Mouse (Mus musculus) left cerebral cortex, postnatal 25 days (tissue): ENCODE results near the gene Nkx2-3. TPM values are rescaled to one million over a fixed set of nuclear protein-coding genes. Genes with fewer than 3 reads are reported as not detected.
A peak's percentile ranks its signal among the peaks of the same experiment; 100 is the strongest.

ENCODE experiments used
- DNase-seq, 2 experiments: peaks; one replicate each; pipeline ENCODE4 v3.0.0; 2022; ENCODE audit warnings: low spot score in 2 of 2, mixed read lengths in 1 of 2
- intact Hi-C: fragments of 180-260 bp; cut with DNase I; formaldehyde crosslinking; loops from one replicate; pipeline ENCODE4 v1.15.1; 2025
- total RNA-seq, 2 experiments: library from RNA; stranded (reverse); gene quantifications; 2 replicates each; pipeline ENCODE4 v1.2.3; 2021

The Nkx2-3 gene
- total RNA-seq, 2 experiments from 2014 or later, result not detected

DNA sequence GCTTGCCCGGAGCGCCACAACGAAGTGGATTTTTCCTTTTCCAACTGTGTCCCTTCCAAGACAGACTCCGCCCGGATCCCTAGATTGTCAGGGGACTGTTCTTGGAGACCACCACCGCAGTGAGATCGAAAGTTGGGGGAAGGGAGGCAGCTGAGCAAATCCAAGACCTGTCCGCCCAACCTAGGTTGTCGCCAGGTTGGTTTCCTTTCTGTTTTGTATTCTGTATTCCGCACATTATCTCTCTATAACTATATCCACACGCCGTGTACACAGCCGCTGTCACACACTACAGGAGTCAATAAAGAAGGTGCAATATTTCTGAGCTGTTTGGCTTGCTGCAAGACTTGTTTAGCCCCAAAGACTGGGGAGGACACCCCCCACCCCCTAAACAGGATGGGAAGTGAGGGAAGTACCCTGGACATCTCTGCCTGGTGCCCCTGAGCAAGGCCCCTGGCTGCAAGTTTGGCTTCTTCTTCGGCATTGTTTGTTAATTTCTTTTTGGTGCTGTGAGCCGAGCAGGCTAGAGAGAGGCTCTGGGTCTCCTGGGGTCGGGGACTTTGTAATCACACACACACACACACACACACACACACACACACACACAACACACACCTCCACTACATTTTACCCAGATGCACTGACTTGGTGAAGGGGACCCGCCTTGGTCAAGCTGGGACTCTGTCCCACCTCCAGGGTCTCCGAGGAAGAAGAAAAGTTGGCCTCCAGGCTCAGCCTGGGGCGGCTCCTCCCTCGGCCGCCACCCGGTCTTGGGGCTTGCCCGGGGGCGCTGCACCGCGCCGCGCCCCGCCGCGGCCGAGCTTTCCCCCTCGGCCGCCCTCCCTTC lies 3.7 kb downstream of the Nkx2-3 start:
- DNase-seq, result no peak
- intact Hi-C loops, result loop anchor here (10.0 kb wide), 2 partner anchors 231 to 899 kb away; partner anchors contain the start of gene Hpse2

DNA sequence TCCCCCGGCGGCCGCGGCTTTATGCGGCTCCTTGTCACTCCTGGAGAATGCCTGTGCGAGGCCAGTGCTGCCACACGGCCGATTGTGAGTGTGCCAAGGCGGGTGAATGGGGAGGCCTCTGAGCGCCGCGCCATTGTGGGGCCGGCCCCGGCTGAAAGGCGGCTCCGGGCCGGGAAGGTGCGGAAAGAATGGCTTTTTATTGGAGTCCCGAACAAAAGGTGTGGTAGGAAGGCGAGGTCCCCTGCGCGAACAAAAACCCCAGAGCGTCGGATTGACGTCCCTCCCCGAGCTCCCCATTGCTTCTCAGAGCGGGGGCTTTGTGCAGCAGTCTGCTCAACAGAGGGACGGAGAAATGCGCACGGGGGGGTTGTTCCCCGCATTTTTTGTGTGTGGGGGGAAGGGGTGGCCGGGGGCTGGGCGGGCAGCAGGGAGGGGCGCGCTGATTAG lies 4.3 kb downstream of the Nkx2-3 start:
- DNase-seq, result no peak
- intact Hi-C loops, result loop anchor here (10.0 kb wide), 2 partner anchors 232 to 898 kb away; partner anchors contain the start of gene Hpse2

DNA sequence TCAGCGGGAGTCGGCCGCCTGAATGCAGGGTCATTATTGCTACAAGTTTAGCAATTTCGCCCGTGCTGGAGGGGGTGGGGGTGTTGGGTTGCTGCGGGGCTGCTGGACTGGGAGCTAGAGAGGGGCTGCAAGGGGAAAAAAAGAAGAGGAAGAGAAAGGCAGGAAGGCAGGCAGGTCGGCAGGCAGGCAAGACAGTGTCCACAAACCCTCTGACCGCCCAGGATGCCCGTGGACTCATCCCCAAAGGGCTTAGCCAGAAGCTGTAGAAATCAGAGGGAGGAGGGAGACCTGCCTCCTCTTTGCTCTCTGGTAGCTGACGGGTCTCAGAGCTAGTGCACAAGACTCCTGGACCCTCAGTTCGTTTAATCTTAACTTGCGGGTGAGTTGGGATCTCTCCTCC lies 4.8 kb downstream of the Nkx2-3 start:
- intact Hi-C loops, result loop anchor here (10.0 kb wide), 2 partner anchors 232 to 898 kb away; partner anchors contain the start of gene Hpse2
- no peak for DNase-seq

DNA sequence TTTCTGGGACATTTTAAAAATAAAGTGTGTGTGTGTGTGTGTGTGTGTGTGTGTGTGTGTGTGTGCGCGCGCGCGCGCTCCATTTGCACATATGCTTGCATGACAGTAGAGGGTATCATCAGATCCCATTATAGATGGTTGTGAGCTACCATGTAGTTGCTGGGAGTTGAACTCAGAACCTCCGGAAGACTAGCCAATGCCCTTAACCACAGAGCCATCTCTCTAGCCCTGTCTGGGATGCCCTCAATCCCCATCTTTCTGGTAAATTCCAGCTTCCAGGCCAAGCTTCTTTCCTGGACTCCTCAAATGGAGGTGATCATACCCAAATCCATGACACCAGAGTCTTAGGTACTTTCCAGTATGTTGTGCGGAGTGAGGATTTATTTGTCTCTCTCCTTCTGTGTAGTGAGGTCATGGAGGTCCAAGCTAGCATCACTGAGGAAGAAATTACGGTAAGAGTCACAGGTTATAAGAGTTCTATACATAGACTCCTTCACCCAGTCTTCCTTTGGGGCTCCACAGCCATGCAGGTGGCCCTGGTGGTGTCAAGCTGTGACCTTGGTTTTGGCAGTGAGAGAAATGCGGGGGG lies 5.7 kb downstream of the Nkx2-3 start:
- DNase-seq, result no peak
- intact Hi-C loops, result loop anchor here (10.0 kb wide), 2 partner anchors 233 to 897 kb away; partner anchors contain the start of gene Hpse2

DNA sequence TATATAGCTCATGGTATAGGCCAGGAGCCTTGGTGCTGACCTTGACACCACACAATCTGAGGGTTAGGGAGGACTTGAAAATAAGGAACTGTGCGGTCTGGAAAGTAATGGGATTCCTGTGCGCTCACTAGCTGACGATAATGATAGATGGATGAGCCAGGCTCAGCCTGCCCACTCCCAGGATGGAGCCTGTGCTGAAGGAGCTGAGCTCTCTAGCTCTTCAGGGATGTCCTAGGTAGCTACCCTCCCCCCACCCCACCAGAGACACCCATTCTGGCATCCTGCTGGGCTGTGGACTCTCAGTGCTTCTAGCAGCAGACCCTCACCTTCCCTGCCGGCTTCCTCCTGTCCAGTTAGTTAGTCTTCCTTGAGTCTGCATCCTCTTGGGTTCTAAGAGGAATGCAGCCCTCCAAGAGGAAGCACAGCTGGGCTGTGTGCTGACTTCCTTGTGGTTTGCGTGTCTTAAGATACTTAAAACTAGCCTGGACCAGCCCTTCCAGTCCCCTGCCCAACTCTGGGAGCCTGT lies 6.4 kb downstream of the Nkx2-3 start:
- DNase-seq, result no peak
- intact Hi-C loops, result loop anchor here (10.0 kb wide), 2 partner anchors 234 to 896 kb away; partner anchors contain the start of gene Hpse2

DNA sequence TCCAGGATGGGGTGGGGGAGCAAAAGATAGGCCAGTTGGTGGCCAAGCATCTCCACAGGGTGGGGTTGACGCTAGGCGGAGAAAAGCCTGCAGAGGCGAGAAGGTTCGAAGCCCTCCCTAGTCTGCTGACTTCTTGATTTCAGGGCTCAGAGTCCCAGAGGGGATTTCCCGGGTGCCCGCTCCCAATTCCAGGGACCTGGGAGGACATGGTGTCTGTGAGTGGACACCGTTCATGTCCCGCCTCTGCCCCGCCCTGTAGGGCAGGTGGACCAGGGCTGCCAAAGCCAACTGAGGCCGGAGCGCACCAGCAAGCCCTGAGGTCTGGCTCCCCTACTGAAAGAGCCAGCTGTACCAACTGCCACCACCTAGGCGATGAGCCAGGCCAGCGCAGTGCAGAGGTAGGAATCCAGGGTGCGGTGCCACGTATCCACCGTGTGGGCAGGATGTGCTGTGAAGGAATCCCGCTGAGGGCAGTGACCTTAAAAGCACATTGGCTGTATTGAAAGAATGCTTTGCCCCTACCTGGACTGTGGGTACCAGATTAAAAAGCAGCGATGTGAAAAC lies 7.9 kb downstream of the Nkx2-3 start:
- no peak for DNase-seq
- intact Hi-C loops, result loop anchor here (5.0 to 10.0 kb wide), 3 partner anchors 48 to 895 kb away; partner anchors contain the start of gene Hpse2

DNA sequence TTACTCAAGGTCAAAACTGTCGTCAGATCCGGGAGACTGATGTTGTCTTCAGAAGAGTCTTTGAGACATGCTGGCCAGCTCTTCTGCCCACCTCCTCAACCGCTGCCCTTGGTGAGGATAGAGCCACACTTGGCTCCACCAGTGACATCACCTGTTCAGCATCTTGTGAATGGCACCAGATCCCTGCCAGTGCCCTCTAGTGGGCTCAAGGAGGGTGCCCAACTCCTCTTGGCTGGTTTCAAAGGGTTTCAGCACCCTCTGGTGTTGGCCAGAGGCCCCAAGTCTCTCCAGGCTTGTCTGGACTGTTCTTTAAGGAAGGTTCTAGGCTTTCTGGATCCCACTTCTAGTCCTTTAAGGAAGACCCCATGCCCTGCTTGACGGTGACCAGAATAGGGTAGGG lies 11.8 kb downstream of the Nkx2-3 start:
- intact Hi-C loops, result loop anchor here (1.0 to 5.0 kb wide), 2 partner anchors 52 to 94 kb away; no protein-coding TSS in a partner anchor
- peak in 1 of 2 experiments; percentile 62 for DNase-seq

DNA sequence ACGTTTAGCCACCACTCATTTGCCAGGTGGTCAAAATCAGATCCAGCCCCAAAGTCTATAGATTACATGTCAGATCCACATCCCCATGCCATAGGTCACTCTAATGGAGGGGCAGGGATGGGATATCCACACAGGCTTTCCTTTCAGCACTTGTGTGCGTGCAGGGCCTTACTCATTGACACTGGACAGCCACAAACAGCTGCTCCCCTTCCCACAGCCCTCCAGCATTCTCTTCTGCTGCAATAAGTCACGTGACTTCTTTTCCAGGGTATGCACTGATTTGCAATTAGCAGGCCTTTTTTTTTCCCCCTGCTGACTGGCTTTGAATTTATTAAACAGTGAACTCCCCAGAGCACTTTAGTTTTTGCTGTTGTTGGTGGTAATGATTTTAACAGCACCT lies 14.0 kb downstream of the Nkx2-3 start:
- intact Hi-C loops, result no loop called here
- no peak for DNase-seq

DNA sequence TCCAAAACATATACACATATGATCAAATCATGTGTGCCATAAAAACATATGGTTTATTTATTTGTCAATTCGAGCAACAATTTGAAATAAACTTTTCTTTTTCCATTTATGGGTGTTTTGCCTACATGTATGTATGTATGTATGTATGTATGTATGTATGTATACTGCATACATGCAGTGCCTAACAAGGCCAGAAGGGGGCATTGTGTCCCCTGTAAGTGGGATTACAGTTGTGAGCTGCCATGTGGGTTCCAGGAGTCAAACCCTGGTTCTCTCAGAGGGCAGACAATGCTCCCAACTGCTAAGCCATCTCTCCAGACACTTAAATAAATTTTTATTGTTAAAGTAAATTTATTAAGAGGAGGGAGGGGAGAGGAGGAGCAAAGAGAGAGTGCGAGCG lies 15.2 kb downstream of the Nkx2-3 start:
- no peak for DNase-seq
- intact Hi-C loops, result no loop called here

DNA sequence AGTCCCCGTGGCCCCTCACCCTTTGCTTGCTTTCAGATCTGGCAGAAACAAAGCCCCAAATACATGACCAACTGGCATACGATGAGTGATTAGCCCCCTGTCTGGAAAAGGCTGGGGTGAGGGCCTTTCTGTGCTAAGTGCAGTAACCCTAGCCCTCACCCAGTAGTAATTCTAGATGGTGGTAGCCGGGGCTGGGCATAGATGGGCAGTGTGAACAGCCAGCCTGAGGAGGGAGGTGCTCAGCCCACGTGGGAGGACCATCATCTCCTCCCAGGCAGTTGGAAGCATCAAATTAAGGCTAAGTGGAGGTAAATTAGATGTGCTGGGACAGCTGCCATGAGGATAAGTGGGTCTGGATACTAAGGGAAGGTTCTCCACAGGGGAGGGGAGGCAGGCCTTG lies 17.0 kb downstream of the Nkx2-3 start:
- intact Hi-C loops, result no loop called here
- DNase-seq, result no peak

DNA sequence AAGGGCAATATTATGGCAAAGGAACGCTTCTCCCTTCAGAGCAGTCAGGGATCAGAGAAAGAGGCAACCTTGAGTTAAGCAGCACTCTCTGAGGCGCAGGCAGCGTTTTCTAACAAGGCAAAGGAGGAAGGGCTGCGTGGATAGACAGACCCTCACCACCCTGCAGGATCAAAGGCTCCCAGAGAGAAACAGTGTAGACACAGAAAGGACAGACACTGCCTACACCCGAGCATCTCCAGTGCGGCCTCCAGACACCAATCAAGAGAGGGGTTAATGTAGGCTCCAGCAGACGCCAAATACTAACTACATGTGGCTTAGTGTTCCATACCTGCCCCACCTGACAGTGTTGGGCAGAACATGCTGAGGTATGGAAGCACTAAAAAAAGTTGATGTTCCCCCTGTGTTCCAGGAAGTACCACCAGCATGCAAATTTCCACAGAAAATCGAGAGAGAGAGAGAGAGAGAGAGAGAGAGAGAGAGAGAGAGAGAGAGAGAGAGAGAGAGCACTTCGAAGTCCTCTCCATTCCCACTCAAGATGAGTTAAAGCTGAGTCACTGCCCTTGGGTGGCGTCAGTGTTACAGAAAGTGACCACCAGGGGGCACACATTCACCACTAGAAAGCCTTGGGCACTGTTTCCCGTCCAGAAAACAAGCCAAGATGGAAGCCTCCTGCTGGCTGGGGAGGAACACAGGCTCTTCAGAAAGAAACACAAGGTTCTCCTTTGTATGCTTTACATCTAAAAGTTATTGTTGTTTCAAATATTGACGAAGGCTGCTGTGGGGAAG lies 18.5 kb downstream of the Nkx2-3 start:
- DNase-seq, result peak; percentile 81
- intact Hi-C loops, result loop anchor here (2.0 to 5.0 kb wide), 2 partner anchors 24 to 37 kb away; no protein-coding TSS in a partner anchor

DNA sequence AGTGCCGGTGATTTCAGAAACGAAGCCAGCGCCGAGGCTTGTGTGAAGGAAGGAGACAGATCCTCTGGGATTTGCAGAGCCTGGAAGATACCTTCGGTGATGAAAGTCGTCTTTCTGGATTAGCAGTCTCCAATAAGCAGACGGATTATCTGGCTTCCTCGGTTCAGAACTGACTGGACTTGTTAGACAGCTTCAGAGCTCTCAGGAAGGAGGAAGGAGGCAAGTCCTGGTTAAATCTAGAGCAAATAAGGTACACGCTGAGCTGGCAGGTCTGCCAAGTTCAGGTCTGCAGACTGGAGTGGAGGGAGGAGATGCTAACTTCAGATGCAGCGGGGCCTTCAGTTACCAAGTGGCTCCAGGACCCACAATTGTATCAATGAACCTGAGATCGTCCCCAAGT lies 29.7 kb downstream of the Nkx2-3 start:
- intact Hi-C loops, result no loop called here
- DNase-seq, result no peak

DNA sequence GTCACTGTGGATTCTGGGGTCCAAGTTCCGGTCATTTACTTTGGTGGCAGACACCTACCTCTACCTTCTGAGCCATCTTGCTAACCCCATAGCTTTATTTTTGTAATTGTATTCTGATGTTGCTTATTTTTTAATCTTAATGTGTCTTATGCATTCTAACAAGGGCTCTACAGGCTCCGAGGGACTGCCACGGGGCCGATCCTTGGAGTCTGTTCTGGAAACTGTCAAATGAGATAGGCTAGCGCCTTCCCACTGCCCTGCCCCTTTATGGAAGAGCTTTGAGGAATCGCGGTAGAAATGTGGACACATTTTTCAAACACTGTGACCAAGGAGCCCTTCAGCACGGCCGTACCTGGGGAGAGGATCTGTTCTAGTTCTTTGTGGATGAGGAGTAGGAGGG lies 30.7 kb downstream of the Nkx2-3 start:
- no peak for DNase-seq
- intact Hi-C loops, result no loop called here

DNA sequence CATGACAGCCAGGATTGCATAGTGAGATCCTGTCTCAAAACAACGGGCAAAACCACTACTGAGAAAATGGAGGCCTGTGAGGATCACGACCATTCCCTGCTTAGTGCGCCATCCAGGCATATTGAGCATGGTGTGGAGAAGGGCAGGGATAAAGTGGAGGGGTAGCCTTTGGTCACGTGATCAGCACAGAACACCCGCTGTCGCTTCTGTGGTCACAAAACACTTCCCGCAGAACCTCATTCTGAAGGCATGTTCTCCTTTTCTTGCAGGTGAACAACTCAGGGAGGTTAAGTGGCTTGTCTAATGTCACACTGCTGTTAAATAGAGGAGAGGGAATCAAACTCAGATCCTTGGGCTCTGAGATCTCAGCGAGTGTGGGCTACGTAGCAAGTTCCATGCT lies 33.4 kb downstream of the Nkx2-3 start:
- DNase-seq, result no peak
- intact Hi-C loops, result no loop called here

DNA sequence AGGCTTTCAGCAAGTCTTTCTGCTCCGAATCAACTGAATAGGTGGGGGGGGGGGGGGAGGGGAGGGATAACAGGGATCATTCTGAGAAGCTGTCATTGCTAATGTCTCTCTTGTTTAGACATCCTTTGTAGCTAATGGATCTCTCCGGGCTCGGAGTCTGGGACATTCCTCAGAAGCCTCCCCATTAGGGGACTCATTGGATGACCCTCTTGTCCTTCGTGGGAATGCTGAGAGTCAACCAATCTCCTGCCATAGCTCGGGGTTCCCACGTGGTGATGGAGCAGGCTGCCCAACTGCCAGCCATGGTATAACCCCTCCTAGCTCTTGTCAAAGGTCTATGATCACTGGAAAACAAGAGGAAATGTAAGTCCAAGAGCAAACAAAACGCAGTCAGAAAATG lies 34.7 kb downstream of the Nkx2-3 start:
- DNase-seq, result no peak
- intact Hi-C loops, result no loop called here

DNA sequence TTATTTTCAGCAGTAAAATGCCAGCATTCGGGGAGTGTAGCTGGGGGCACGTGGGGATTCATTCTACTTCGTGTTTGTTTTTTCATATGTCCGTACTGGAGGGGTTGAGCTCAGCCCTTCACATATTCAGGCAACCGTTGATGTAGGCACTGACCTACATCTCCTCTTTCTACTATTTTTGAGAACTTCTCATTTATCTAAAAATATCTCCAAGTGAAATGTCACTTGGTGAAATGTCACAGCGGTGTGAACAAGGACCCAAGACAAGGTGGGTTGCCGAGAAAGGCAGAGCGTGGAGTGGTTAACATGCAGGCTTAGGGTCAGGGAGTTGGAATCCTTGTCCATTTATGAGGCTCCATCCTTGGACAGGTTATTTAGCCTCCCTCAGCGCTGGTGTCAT lies 35.1 kb downstream of the Nkx2-3 start:
- intact Hi-C loops, result no loop called here
- no peak for DNase-seq

DNA sequence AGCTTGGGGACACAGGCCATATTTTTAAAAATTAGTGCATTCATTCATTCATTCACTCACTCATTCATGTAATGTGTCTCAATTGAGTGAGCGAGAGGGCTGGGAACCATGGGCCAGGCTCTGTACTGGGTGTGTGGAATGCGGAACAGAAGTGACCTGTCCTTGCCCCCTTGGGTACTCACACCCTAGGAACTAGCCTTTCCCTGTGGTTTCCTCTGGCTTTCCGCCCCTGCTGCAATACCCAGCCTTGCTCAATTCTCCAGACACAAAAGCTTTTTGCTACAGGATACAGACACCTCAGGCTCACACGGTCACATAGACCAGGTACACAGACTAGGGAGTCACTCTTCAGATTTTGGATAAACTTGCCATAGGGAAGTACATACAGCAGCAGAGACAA lies 36.2 kb downstream of the Nkx2-3 start:
- no peak for DNase-seq
- intact Hi-C loops, result no loop called here

DNA sequence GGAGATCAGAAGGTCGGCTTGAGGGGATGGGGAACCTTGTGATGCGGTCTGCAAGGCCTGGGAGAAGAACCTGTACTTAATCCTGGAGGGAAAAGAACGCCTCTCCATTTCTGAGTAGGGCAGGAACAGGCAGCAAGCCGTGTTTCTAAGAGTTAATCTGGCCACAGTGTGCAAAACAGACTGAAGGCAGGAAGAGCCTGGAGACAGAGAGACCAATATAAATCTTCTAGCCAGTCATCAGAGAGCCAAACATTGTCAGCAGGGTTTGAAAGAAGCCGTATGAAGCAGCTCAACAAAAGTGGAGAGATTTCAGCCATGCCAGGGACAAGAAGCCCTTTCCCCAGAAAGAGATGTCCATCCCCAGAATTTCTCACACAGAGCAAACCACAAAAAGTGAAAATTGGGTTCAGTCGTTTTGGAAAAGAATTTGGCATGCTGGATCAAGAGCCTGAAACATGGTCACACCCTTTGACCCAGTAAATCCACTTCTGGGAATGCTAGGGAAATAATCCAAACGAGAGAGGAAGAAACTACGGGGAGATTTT lies 39.2 kb downstream of the Nkx2-3 start:
- DNase-seq, result no peak
- intact Hi-C loops, result no loop called here
